In the genomic region with DNA sequence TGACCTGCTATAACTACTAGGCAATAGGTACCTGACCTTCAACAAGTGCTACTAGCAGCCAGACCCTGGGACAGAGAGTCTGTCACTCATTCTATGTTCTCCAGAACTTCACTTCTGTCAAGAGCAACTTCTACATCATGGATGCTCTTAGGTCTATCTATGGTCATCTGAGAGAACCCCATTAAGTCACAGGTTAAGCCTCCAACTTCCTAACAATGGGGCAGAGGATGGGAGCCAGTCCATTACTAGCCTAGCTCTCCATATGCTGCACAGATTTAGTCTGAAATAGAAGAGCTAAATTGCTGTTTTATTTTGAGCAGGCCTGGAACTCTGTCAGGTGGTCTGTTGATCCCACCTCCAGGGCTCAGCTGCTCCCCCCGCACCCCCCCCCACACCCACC, we compare ENCODE assay signal across 10 mouse cellular contexts. TPM values are rescaled to one million over a fixed set of nuclear protein-coding genes. Genes with fewer than 3 reads are reported as not detected.
DNase-seq lines count a peak whose midpoint lies in the region; ATAC-seq and TF ChIP-seq lines count a peak whose summit lies in the region.
"Had no signal": no experiment of that assay in that cellular context is flagged by ENCODE, and none has a peak within 500 bp of the region (broad histone marks: within the 10 kb centered on the region; RNA-seq: fewer than 3 reads in every experiment).

No protein-coding gene starts in this region.

- no peaks in the 10 kb centered on the region for H3K36me3 ChIP-seq in embryonic facial prominence, embryonic 14.5 days (ENCODE audit: control insufficient read depth, insufficient read depth, low read length)
- peaks cover 7% of the 10 kb centered on the region for H3K36me3 ChIP-seq in hindbrain, embryonic 14.5 days (replicated peaks; ENCODE audit: control insufficient read depth, insufficient read depth)
- no peaks in the 10 kb centered on the region for H3K36me3 ChIP-seq in midbrain, embryonic 15.5 days (replicated peaks)
- H3K36me3 ChIP-seq: heart, embryonic 13.5 days had no signal

- H3K9me3 ChIP-seq in embryonic facial prominence, embryonic 14.5 days (ENCODE audit: control insufficient read depth, low read length), result no peaks in the 10 kb centered on the region
- H3K9me3 ChIP-seq in hindbrain, embryonic 14.5 days (ENCODE audit: control insufficient read depth, low read length), result no peaks in the 10 kb centered on the region
- H3K9me3 ChIP-seq in midbrain, embryonic 15.5 days, result no peaks in the 10 kb centered on the region
- H3K9me3 ChIP-seq: heart, embryonic 13.5 days had no signal

- H3K9ac ChIP-seq in embryonic facial prominence, embryonic 14.5 days (ENCODE audit: low read depth, low read length), result no peak overlapping the region
- peak overlapping the region; percentile 16; the same call in 1 of the 2 replicates for H3K9ac ChIP-seq in hindbrain, embryonic 14.5 days
- H3K9ac ChIP-seq in midbrain, embryonic 15.5 days, result no peak overlapping the region; the same call in 1 of the 2 replicates
- H3K9ac ChIP-seq: heart, embryonic 13.5 days had no signal

- WGBS in embryonic facial prominence, embryonic 14.5 days, result no CpG with 5 or more reads among the region's 1 CpGs
- 41% methylated on average over 1 of the region's 1 CpGs for WGBS in hindbrain, embryonic 14.5 days
- WGBS in midbrain, embryonic 15.5 days, result 10% methylated on average over 1 of the region's 1 CpGs

- DNase-seq in embryonic facial prominence, embryonic 14.5 days (ENCODE audit: low spot score), result no peak
- DNase-seq in hindbrain, embryonic 14.5 days (ENCODE audit: low spot score), result no peak
- DNase-seq in urinary bladder, postnatal 25 days (ENCODE audit: low spot score), result no peak
- DNase-seq in thymus, postnatal 10 days (ENCODE audit: low spot score in 2 of 2), result no peak
- DNase-seq: kidney, adult 9 months; layer of hippocampus, postnatal 36 days had no signal

- H3K27ac ChIP-seq in cortical plate, adult 2 months (ENCODE audit: insufficient read depth, low read length), result no peak overlapping the region
- no peak overlapping the region for H3K27ac ChIP-seq in embryonic facial prominence, embryonic 14.5 days (replicated peaks; ENCODE audit: low read depth, low read length)
- H3K27ac ChIP-seq in hindbrain, embryonic 14.5 days, result peak overlapping the region; percentile 97
- H3K27ac ChIP-seq in midbrain, embryonic 15.5 days, result peak overlapping the region; percentile 94; the same call in 1 of the 2 replicates
- H3K27ac ChIP-seq: heart, embryonic 13.5 days had no signal

- peak overlapping the region; percentile 75 for H3K4me3 ChIP-seq in cortical plate, adult 2 months (ENCODE audit: insufficient read depth, low read length)
- H3K4me3 ChIP-seq in embryonic facial prominence, embryonic 14.5 days (ENCODE audit: low read depth, low read length), result no peak overlapping the region
- peak overlapping the region; percentile 96 for H3K4me3 ChIP-seq in hindbrain, embryonic 14.5 days (replicated peaks; ENCODE audit: low read length)
- H3K4me3 ChIP-seq in midbrain, embryonic 15.5 days, result peak overlapping the region; percentile 88
- H3K4me3 ChIP-seq: heart, embryonic 13.5 days had no signal

- no peak for TF ChIP-seq POLR2A in cortical plate, adult 2 months (IDR thresholded peaks at IDR 0.05; ENCODE audit: extremely low read depth, insufficient read depth, low read length)

- no peak for ATAC-seq in embryonic facial prominence, embryonic 14.5 days (ENCODE audit: low read depth)
- no peak for ATAC-seq in hindbrain, embryonic 14.5 days (ENCODE audit: low FRiP score)
- no peak for ATAC-seq in midbrain, embryonic 15.5 days (replicated peaks)
- no peak for ATAC-seq in erythroid progenitor cell, adult 5-6 weeks (replicated peaks; ENCODE audit: low FRiP score, poor library complexity, severe bottlenecking)

- peaks cover 6% of the 10 kb centered on the region; the same call in 1 of the 2 replicates for H3K4me1 ChIP-seq in cortical plate, adult 2 months (ENCODE audit: control insufficient read depth, insufficient read depth, low read length)
- peaks cover 12% of the 10 kb centered on the region; the same call in 1 of the 2 replicates for H3K4me1 ChIP-seq in embryonic facial prominence, embryonic 14.5 days (ENCODE audit: control insufficient read depth, insufficient read depth, low read length)
- peaks cover 42% of the 10 kb centered on the region for H3K4me1 ChIP-seq in hindbrain, embryonic 14.5 days (replicated peaks; ENCODE audit: control insufficient read depth, insufficient read depth, low read length)
- peaks cover 38% of the 10 kb centered on the region for H3K4me1 ChIP-seq in midbrain, embryonic 15.5 days

- no peak for TF ChIP-seq CTCF in cortical plate, adult 2 months (IDR thresholded peaks at IDR 0.05; ENCODE audit: extremely low read depth, insufficient read depth, low read length)

- peaks cover 5% of the 10 kb centered on the region; the same call in 1 of the 2 replicates for H3K27me3 ChIP-seq in embryonic facial prominence, embryonic 14.5 days (replicated peaks; ENCODE audit: control insufficient read depth, insufficient read depth, low read length)
- H3K27me3 ChIP-seq in hindbrain, embryonic 14.5 days (ENCODE audit: control insufficient read depth, insufficient read depth, low read length), result no peaks in the 10 kb centered on the region
- H3K27me3 ChIP-seq in midbrain, embryonic 15.5 days (replicated peaks), result no peaks in the 10 kb centered on the region

- peak overlapping the region; percentile 94 for H3K4me2 ChIP-seq in embryonic facial prominence, embryonic 14.5 days (ENCODE audit: low read depth, low read length)
- peak overlapping the region; percentile 82 for H3K4me2 ChIP-seq in hindbrain, embryonic 14.5 days (replicated peaks)
- peak overlapping the region; percentile 89 for H3K4me2 ChIP-seq in midbrain, embryonic 15.5 days

RNA-seq across cellular contexts. Expression of a gene that starts 2.3 kb away (rescaled TPM):
- polyA plus RNA-seq in cortical plate, adult 2 months (2012; rRNA removed), result 20.8 and 23.2 TPM in 2 replicates
- polyA plus RNA-seq in embryonic facial prominence, embryonic 14.5 days (2014; fragmentation: Nextera tagmentation; extraction: Ambion mirVana), result 11.9 and 14.5 TPM in 2 replicates
- 44.1 and 50.6 TPM in 2 replicates for polyA plus RNA-seq in hindbrain, embryonic 14.5 days (2014; fragmentation: Nextera tagmentation; extraction: Ambion mirVana)
- 43.3 and 43.4 TPM in 2 replicates for polyA plus RNA-seq in midbrain, embryonic 15.5 days (2015; fragmentation: Nextera tagmentation; extraction: Ambion mirVana)
- total RNA-seq in erythroid progenitor cell, adult 5-6 weeks (2015; ENCODE audit: low replicate concordance), result 5.8 and 7.1 TPM in 2 replicates
- total RNA-seq in erythroid progenitor cell, adult 5-6 weeks (2017; ENCODE audit: low replicate concordance), result 1.2 and 2.6 TPM in 2 replicates

RNA-seq across cellular contexts. Expression of a gene that starts 38.4 kb away (rescaled TPM):
- 11.9 and 13.0 TPM in 2 replicates for polyA plus RNA-seq in cortical plate, adult 2 months (2012; rRNA removed)
- 0.93 and 1.2 TPM in 2 replicates for polyA plus RNA-seq in embryonic facial prominence, embryonic 14.5 days (2014; fragmentation: Nextera tagmentation; extraction: Ambion mirVana)
- 0.91 and 1.3 TPM in 2 replicates for polyA plus RNA-seq in hindbrain, embryonic 14.5 days (2014; fragmentation: Nextera tagmentation; extraction: Ambion mirVana)
- 0.62 and 0.73 TPM in 2 replicates for polyA plus RNA-seq in midbrain, embryonic 15.5 days (2015; fragmentation: Nextera tagmentation; extraction: Ambion mirVana)
- 61.6 and 71.0 TPM in 2 replicates for total RNA-seq in erythroid progenitor cell, adult 5-6 weeks (2015; ENCODE audit: low replicate concordance)
- total RNA-seq in erythroid progenitor cell, adult 5-6 weeks (2017; ENCODE audit: low replicate concordance), result 23.0 and 36.1 TPM in 2 replicates

RNA-seq across cellular contexts. Expression of a gene that starts 46.6 kb away (rescaled TPM):
- polyA plus RNA-seq in cortical plate, adult 2 months (2012; rRNA removed), result 1.2 and 1.4 TPM in 2 replicates
- 28.3 and 28.9 TPM in 2 replicates for polyA plus RNA-seq in embryonic facial prominence, embryonic 14.5 days (2014; fragmentation: Nextera tagmentation; extraction: Ambion mirVana)
- 7.1 and 7.5 TPM in 2 replicates for polyA plus RNA-seq in hindbrain, embryonic 14.5 days (2014; fragmentation: Nextera tagmentation; extraction: Ambion mirVana)
- 5.0 and 6.0 TPM in 2 replicates for polyA plus RNA-seq in midbrain, embryonic 15.5 days (2015; fragmentation: Nextera tagmentation; extraction: Ambion mirVana)
- total RNA-seq in erythroid progenitor cell, adult 5-6 weeks (2015; ENCODE audit: low replicate concordance), result 154 and 179 TPM in 2 replicates
- total RNA-seq in erythroid progenitor cell, adult 5-6 weeks (2017; ENCODE audit: low replicate concordance), result 182 and 186 TPM in 2 replicates

Comparison
In these comparisons a context has a peak if more than half of its experiments do, and no peak if none do; other contexts are left out.
1. H3K27ac ChIP-seq: peak in hindbrain, embryonic 14.5 days (single experiment) and midbrain, embryonic 15.5 days (single experiment); none in cortical plate, adult 2 months (single experiment) and embryonic facial prominence, embryonic 14.5 days (single experiment).
2. Peak in every context shown above with its lines, with median percentiles within 50 percentile points of each other: H3K4me2 ChIP-seq.